Mouse (Mus musculus) ES-E14 (cell line): ENCODE results near the gene H2-DMb2. TPM values are rescaled to one million over a fixed set of nuclear protein-coding genes. Genes with fewer than 3 reads are reported as not detected.

ENCODE experiments used
- DNase-seq: peaks from one replicate; pipeline ENCODE4 v3.0.0-alpha.2; 2013; ENCODE audit warnings: low read depth, low spot score
- H3K27ac ChIP-seq: 2 replicates; pipeline ENCODE4 v1.5.1; 2012; ENCODE audit warnings: low read depth, mild to moderate bottlenecking, low read length, moderate library complexity, mixed read lengths; ENCODE audit not compliant: poor library complexity, insufficient read depth, severe bottlenecking
- H3K36me3 ChIP-seq: 2 replicates; pipeline ENCODE4 v1.6.1; 2012; ENCODE audit warnings: mild to moderate bottlenecking, low read length, moderate library complexity, mixed read lengths; ENCODE audit not compliant: control insufficient read depth, poor library complexity, insufficient read depth, severe bottlenecking
- H3K4me1 ChIP-seq, 2 experiments: fragments of 150-350 bp in 1 of 2; sonication (generic) in 1 of 2; 2 replicates each; pipeline ENCODE4 v1.6.1; 2012; ENCODE audit warnings: low read length in 2 of 2, mild to moderate bottlenecking in 1 of 2, mixed read lengths in 1 of 2; ENCODE audit not compliant: control insufficient read depth in 2 of 2, insufficient read depth in 2 of 2, poor library complexity in 1 of 2
- H3K4me3 ChIP-seq, 2 experiments: fragments of 150-350 bp in 1 of 2; sonication (generic) in 1 of 2; 2 replicates each; pipeline ENCODE4 v1.5.1; 2012; ENCODE audit warnings: low read length in 2 of 2, low read depth in 1 of 2, mild to moderate bottlenecking in 1 of 2, mixed read lengths in 1 of 2; ENCODE audit not compliant: insufficient read depth in 1 of 2, poor library complexity in 1 of 2, severe bottlenecking in 1 of 2
- H3K9ac ChIP-seq: 2 replicates; pipeline ENCODE4 v1.6.1; 2012; ENCODE audit warnings: low read depth, mild to moderate bottlenecking, low read length, mixed read lengths; ENCODE audit not compliant: poor library complexity, insufficient read depth, severe bottlenecking
- H3K9me3 ChIP-seq: fragments of 150-350 bp; sonication (generic); 2 replicates; pipeline ENCODE4 v1.6.1; 2012; ENCODE audit warnings: low read depth, mild to moderate bottlenecking, low read length; ENCODE audit not compliant: control insufficient read depth, insufficient read depth
- CHD2 ChIP-seq: IDR thresholded peaks from 2 replicates; pipeline ENCODE4 v1.6.1; 2014; ENCODE audit warnings: mild to moderate bottlenecking, low read depth, low read length, inconsistent platforms
- HCFC1 ChIP-seq: IDR thresholded peaks from 2 replicates; pipeline ENCODE4 v1.6.1; 2012; ENCODE audit warnings: low read length, inconsistent platforms, borderline replicate concordance; ENCODE audit not compliant: insufficient read depth
- MAFK ChIP-seq: IDR thresholded peaks from 2 replicates; pipeline ENCODE4 v1.6.1; 2014; ENCODE audit warnings: mild to moderate bottlenecking, low read depth, low read length, inconsistent platforms; ENCODE audit not compliant: insufficient read depth
- ZC3H11A ChIP-seq: IDR thresholded peaks from 2 replicates; pipeline ENCODE4 v1.6.1; 2012; ENCODE audit warnings: low read depth, mild to moderate bottlenecking, inconsistent platforms, low read length, borderline replicate concordance
- ZNF384 ChIP-seq: IDR thresholded peaks from 2 replicates; pipeline ENCODE4 v1.6.1; 2012; ENCODE audit warnings: low read depth, low read length, inconsistent platforms
- in situ Hi-C, 2 experiments: fragments of 600-800 bp; cut with MboI; formaldehyde crosslinking; loops; one replicate each; pipeline ENCODE4 v1.15.1; 2025; ENCODE audit warnings: low sequenced_read_pairs in 2 of 2, inconsistent platforms in 1 of 2; ENCODE audit not compliant: unreplicated experiment in 2 of 2
- total RNA-seq: library from RNA; depleted of rRNA; stranded (reverse); fragments of 300-350 nt; gene quantifications from 2 replicates; pipeline ENCODE4 v1.2.3, GENCODE M21; 2012

The H2-DMb2 gene
- total RNA-seq, 1 experiment = 0.31 TPM

DNA sequence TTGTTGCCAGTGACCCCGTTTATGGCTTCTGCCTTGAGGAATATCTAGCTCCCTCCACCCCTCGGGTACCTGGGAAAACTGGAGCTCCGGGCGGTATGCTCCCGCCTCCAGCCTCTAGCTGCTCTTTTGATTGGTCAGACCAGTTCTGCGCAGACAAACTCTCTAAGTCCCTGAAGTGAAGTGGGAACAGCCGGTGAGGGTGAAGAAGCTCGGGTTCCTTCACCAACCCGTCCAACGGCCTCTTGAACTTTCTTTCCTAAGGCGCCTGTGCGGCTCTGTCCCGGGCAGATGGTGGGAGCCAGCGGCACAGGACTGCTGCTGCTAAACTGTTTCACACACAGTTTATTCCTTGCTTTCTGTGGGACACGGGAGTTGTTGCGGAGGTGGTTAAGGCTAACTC, 3.7 kb upstream of the H2-DMb2 start:
- no peak for DNase-seq
- TF ChIP-seq ZC3H11A = no peak
- TF ChIP-seq HCFC1 = no peak
- TF ChIP-seq MAFK = no peak
- TF ChIP-seq CHD2 = no peak
- TF ChIP-seq ZNF384 = no peak
- H3K9me3 ChIP-seq = no peaks in the 10 kb centered on the region
- peak overlapping the region; percentile 59; the same call in 1 of the 2 replicates for H3K9ac ChIP-seq
- peaks cover 2 to 4% of the 10 kb centered on the region in 2 experiments; a peak in 1 of 4 replicates for H3K4me1 ChIP-seq
- in situ Hi-C loops = no loop called here
- H3K36me3 ChIP-seq = no peaks in the 10 kb centered on the region
- H3K4me3 ChIP-seq = peak overlapping the region; percentile 36 to 41; a peak in 3 of 4 replicates
- no peak overlapping the region for H3K27ac ChIP-seq

DNA sequence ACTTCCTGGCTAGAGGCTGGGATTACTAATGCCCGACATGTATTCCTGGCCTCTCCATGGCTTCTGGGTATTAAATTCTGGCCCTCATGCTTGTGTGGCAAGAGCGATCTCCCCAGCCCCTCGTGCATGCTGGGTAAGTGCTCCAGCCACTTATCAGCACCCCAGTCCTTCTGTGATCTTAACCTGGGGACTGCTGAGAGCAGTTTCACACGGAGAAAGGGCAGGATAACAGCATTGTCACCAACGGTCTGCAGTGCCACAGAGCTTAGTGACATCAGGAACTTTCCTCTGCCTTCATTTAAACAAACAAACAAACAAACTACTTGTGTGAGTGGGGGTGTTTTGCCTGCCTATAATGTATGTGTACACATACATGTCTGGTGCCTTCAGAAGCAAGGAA, 2.9 kb upstream of the H2-DMb2 start:
- H3K27ac ChIP-seq = no peak overlapping the region
- no peaks in the 10 kb centered on the region for H3K9me3 ChIP-seq
- in situ Hi-C loops = no loop called here
- no peak for DNase-seq
- TF ChIP-seq ZNF384 (no peak), HCFC1 (no peak), CHD2 (no peak), ZC3H11A (no peak), MAFK (no peak)
- no peak overlapping the region for H3K4me3 ChIP-seq
- no peaks in the 10 kb centered on the region for H3K36me3 ChIP-seq
- peaks cover 2 to 4% of the 10 kb centered on the region in 2 experiments; a peak in 1 of 4 replicates for H3K4me1 ChIP-seq
- no peak overlapping the region for H3K9ac ChIP-seq

GRCm38 (mm10) chr17:34141448-34141847, 1.7 kb upstream of the H2-DMb2 start:
- in situ Hi-C loops = no loop called here
- H3K9ac ChIP-seq = no peak overlapping the region
- no peak overlapping the region for H3K4me3 ChIP-seq
- no peak overlapping the region for H3K27ac ChIP-seq
- no peaks in the 10 kb centered on the region for H3K9me3 ChIP-seq
- H3K4me1 ChIP-seq = peaks cover 2 to 4% of the 10 kb centered on the region in 2 experiments; a peak in 1 of 4 replicates
- no peak for TF ChIP-seq MAFK
- no peak for TF ChIP-seq HCFC1
- no peak for TF ChIP-seq CHD2
- no peak for TF ChIP-seq ZC3H11A
- TF ChIP-seq ZNF384 = no peak
- H3K36me3 ChIP-seq = no peaks in the 10 kb centered on the region
- DNase-seq = no peak

GRCm38 (mm10) chr17:34142456-34143010, 574 bp upstream of the H2-DMb2 start:
- in situ Hi-C loops = no loop called here
- peaks cover 0 to 3% of the 10 kb centered on the region in 2 experiments; a peak in 1 of 4 replicates for H3K4me1 ChIP-seq
- H3K9me3 ChIP-seq = no peaks in the 10 kb centered on the region
- H3K4me3 ChIP-seq = no peak overlapping the region
- H3K27ac ChIP-seq = no peak overlapping the region
- H3K36me3 ChIP-seq = no peaks in the 10 kb centered on the region
- no peak for DNase-seq
- TF ChIP-seq ZNF384 (no peak), MAFK (no peak), CHD2 (no peak), ZC3H11A (no peak), HCFC1 (no peak)
- H3K9ac ChIP-seq = no peak overlapping the region
